Mouse (Mus musculus) ovary, postnatal 36 days (tissue): Measurements from ENCODE around the gene Dgkh.
"Not testable (repeated sequence)": the region's sequence is repeated elsewhere in the genome, so short reads cannot be mapped to it uniquely, and the experiment has no call there.

Source experiments
- DNase-seq: peaks from one replicate; pipeline ENCODE4 v3.0.0; 2022; ENCODE audit warnings: low spot score, mixed read lengths

Gene Dgkh

GRCm38 (mm10) chr14:78627516-78628275 is 104.9 kb downstream of the Dgkh start:
- no peak for DNase-seq

- no peak for DNase-seq
Measured at GRCm38 (mm10) chr14:78618883-78619295, 113.7 kb downstream of the Dgkh start.

GRCm38 (mm10) chr14:78613569-78613968 is 119.0 kb downstream of the Dgkh start:
- DNase-seq: no peak

- no peak for DNase-seq
Measured at GRCm38 (mm10) chr14:78612111-78612788, 120.3 kb downstream of the Dgkh start.

GRCm38 (mm10) chr14:78594916-78595315 is 137.7 kb downstream of the Dgkh start:
- DNase-seq: no peak

GRCm38 (mm10) chr14:78592965-78593364 is 139.6 kb downstream of the Dgkh start:
- no peak for DNase-seq

GRCm38 (mm10) chr14:78590335-78590734 is 142.2 kb downstream of the Dgkh start:
- DNase-seq: peak; percentile 16

- no peak for DNase-seq
Measured at GRCm38 (mm10) chr14:78584222-78584621, 148.4 kb downstream of the Dgkh start.

GRCm38 (mm10) chr14:78583168-78583567 is 149.4 kb downstream of the Dgkh start:
- no peak for DNase-seq

- DNase-seq: no peak
Measured at GRCm38 (mm10) chr14:78575899-78576298, 156.7 kb downstream of the Dgkh start.

- no peak for DNase-seq
Measured at GRCm38 (mm10) chr14:78568410-78568809, 164.2 kb downstream of the Dgkh start.

GRCm38 (mm10) chr14:78566431-78566830 is 166.1 kb downstream of the Dgkh start:
- no peak for DNase-seq

- DNase-seq: no peak
Measured at GRCm38 (mm10) chr14:78564292-78564691, 168.3 kb downstream of the Dgkh start.

- DNase-seq: no peak
Measured at GRCm38 (mm10) chr14:78563211-78563610, 169.4 kb downstream of the Dgkh start.

- DNase-seq: no peak
Measured at GRCm38 (mm10) chr14:78562121-78562520, 170.5 kb downstream of the Dgkh start.

GRCm38 (mm10) chr14:78559042-78559441 is 173.5 kb downstream of the Dgkh start:
- DNase-seq: no peak

GRCm38 (mm10) chr14:78554830-78555229 is 177.7 kb downstream of the Dgkh start:
- not testable (repeated sequence) for DNase-seq

- DNase-seq: no peak
Measured at GRCm38 (mm10) chr14:78553661-78554060, 178.9 kb downstream of the Dgkh start.

GRCm38 (mm10) chr14:78548807-78549206 is 183.8 kb downstream of the Dgkh start:
- no peak for DNase-seq

- no peak for DNase-seq
Measured at GRCm38 (mm10) chr14:78541319-78541718, 191.3 kb downstream of the Dgkh start.

- DNase-seq: no peak
Measured at GRCm38 (mm10) chr14:78539821-78540220, 192.8 kb downstream of the Dgkh start.

GRCm38 (mm10) chr14:78538572-78539320 is 193.8 kb downstream of the Dgkh start:
- DNase-seq: no peak

- DNase-seq: no peak
Measured at GRCm38 (mm10) chr14:78537551-78537950, 195.0 kb downstream of the Dgkh start.
